Mouse (Mus musculus): ENCODE data around the gene Mta1.

DNA sequence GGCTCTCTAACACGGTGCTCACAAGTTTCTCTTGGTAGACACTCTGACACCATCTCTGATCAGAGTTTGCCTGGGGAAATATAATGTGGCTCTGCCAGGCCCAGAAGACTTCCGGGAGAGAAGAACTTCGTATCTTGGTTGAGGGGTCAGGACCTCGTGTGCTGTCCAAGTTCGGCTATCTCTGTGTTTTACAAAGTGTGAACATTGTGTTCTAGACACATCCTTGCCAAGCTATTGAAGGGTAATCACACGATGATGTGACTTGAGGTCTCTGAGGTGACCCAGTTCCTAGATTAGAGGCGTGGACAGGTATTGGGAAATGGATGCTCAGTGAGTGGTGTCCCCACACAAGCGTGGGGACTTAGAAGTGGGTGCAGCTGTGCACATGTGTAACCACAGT is 42.0 kb upstream of the Mta1 start:
- TF ChIP-seq POLR2A (IDR thresholded peaks at IDR 0.05; ENCODE audit: insufficient read depth, low read length) (no peak), CTCF (IDR thresholded peaks at IDR 0.05; ENCODE audit: low read depth, low read length) (no peak)
